Mouse (Mus musculus): ENCODE measurements around the gene Gba2. TPM values are rescaled to one million over a fixed set of nuclear protein-coding genes. Genes with fewer than 3 reads are reported as not detected.

The Gba2 gene
- polyA plus RNA-seq, 1 experiment from 2014 or later: 22.7 TPM

DNA sequence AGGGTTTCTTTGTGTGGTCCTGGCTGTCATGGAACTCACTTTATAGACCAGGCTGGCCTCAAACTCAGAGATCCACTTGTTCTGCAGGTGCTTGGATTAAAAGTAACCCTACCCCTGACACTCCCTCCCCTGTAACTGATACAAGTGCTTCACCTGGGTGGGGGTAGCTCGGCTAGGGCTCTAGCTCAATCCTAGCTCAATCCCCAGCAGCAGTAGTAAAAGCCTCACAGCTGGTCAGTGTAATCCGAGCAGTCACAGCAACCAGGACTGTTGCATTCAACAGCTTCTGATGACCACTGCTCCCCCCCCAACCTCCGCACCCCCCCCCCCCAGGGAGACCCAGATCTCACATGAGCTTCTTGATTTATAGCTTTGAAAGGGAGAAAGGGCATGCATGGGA lies 36.6 kb downstream of the Gba2 start:
- Histone ChIP-seq H3K9ac (no peak overlapping the region), H3K27me3 (no peaks in the 10 kb centered on the region)
- peak; percentile 75 for ATAC-seq (replicated peaks; ENCODE audit: low FRiP score)

DNA sequence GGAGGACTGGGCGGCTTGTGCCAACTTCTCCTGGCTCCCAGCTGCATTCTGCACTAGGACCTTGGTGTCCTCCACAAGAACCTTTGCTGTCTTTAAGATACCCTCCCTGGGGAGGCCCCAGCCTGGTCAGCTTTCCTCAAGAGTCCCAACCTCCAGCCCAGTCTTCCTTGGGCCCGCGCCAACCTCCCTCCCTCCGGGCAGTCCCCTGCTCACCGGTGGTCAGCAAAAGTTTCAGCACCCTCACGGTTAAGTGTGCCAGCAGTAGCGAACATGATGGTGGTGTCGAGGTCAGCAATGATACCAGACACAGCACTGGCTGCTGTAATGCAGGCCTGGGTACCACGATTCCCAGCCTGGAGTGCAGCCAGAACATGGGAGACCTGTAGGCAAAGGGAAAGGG lies 42.6 kb downstream of the Gba2 start:
- Histone ChIP-seq H3K27me3 (no peaks in the 10 kb centered on the region), H3K9me3 (replicated peaks) (no peaks in the 10 kb centered on the region), H3K4me3 (replicated peaks) (no peak overlapping the region), H3K27ac (no peak overlapping the region), H3K9ac (no peak overlapping the region), H3K36me3 (peaks cover 100% of the 10 kb centered on the region), H3K4me1 (no peaks in the 10 kb centered on the region), H3K4me2 (no peak overlapping the region)
- 92% methylated on average over 9 of the region's 9 CpGs for WGBS
- ATAC-seq (replicated peaks; ENCODE audit: low FRiP score): no peak

More for the DNA sequence above, 36.6 kb downstream of the Gba2 start:
- no peaks in the 10 kb centered on the region for H3K4me1 ChIP-seq
- H3K36me3 ChIP-seq: peaks cover 100% of the 10 kb centered on the region
- no peak overlapping the region for H3K4me3 ChIP-seq (replicated peaks)
- WGBS: 23% methylated on average over 3 of the region's 3 CpGs
- H3K4me2 ChIP-seq: no peak overlapping the region
- H3K27ac ChIP-seq: 0 out of 2 replicates have a peak overlapping the region, but pooled peaks have one; percentile 18
- no peaks in the 10 kb centered on the region for H3K9me3 ChIP-seq (replicated peaks)

GRCm38 (mm10) chr4:43535628-43536027 lies 43.0 kb downstream of the Gba2 start:
- peaks cover 98% of the 10 kb centered on the region for H3K36me3 ChIP-seq
- no peak overlapping the region for H3K4me3 ChIP-seq (replicated peaks)
- H3K4me1 ChIP-seq: no peaks in the 10 kb centered on the region
- no peak for ATAC-seq (replicated peaks; ENCODE audit: low FRiP score)
- H3K4me2 ChIP-seq: no peak overlapping the region
- no peaks in the 10 kb centered on the region for H3K27me3 ChIP-seq
- H3K27ac ChIP-seq: no peak overlapping the region
- no peaks in the 10 kb centered on the region for H3K9me3 ChIP-seq (replicated peaks)
- 92% methylated on average over 8 of the region's 8 CpGs for WGBS
- H3K9ac ChIP-seq: no peak overlapping the region

DNA sequence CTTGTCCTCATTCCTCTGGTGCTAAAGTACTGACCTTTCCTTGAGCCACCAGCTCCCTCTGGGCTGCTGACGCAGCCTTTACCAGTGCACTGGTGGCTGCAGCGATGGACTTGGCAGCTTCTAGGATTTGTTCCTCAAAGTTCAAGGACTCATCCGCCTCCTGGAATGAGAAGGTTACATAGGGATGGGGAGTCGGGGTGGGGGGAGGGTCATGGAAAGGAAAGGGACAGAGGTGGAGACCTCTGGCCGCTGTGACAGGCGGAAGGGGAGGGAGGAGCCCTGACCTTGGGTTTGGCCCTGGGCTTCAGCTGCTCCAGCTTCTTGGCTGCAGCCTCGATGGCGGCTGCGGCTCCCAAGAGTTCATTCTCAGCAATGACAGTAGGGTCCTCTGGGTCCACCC lies 45.4 kb downstream of the Gba2 start:
- no peak for ATAC-seq (replicated peaks; ENCODE audit: low FRiP score)
- no peak overlapping the region for H3K4me2 ChIP-seq

DNA sequence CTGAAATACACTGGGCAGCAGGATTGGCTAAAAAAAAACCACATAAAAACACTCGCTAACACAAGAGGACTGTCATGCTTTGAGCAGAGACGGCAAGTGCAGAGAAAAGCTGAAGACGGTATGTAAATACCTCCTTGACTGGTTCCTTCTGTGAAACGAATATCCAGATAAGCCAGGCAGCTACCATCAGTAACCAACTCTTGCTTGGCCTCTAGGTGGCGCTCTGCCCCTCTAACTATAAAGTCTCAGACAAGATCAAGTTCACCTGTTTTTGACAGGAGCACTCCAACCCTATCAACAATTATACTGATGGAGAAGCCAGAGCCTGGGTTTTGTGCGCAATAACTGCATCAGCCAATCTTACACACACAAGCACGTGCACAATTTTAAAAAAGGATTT lies 48.1 kb downstream of the Gba2 start:
- WGBS: 21% methylated on average over 7 of the region's 7 CpGs
- peak overlapping the region; percentile 54; the same call in 1 of the 2 replicates for H3K27ac ChIP-seq
- H3K9ac ChIP-seq: no peak overlapping the region
- peaks cover 48% of the 10 kb centered on the region for H3K36me3 ChIP-seq
- H3K9me3 ChIP-seq (replicated peaks): no peaks in the 10 kb centered on the region
- H3K27me3 ChIP-seq: peaks cover 8% of the 10 kb centered on the region; the same call in 1 of the 2 replicates
- no peak overlapping the region for H3K4me3 ChIP-seq (replicated peaks)
- H3K4me2 ChIP-seq: no peak overlapping the region
- ATAC-seq (replicated peaks; ENCODE audit: low FRiP score): 0 out of 2 replicates have a peak, but pooled peaks have one; percentile 31
- H3K4me1 ChIP-seq: 0 out of 2 replicates have a peak, but pooled peaks cover 5% of the 10 kb centered on the region

More for the DNA sequence above, 45.4 kb downstream of the Gba2 start:
- 0 out of 2 replicates have a peak, but pooled peaks cover 5% of the 10 kb centered on the region for H3K4me1 ChIP-seq
- 77% methylated on average over 9 of the region's 9 CpGs for WGBS
- no peaks in the 10 kb centered on the region for H3K27me3 ChIP-seq
- no peak overlapping the region for H3K27ac ChIP-seq
- H3K4me3 ChIP-seq (replicated peaks): no peak overlapping the region
- H3K9me3 ChIP-seq (replicated peaks): no peaks in the 10 kb centered on the region
- H3K36me3 ChIP-seq: peaks cover 75% of the 10 kb centered on the region
- H3K9ac ChIP-seq: no peak overlapping the region

GRCm38 (mm10) chr4:43530081-43530501 lies 48.6 kb downstream of the Gba2 start:
- H3K27ac ChIP-seq: peak overlapping the region; percentile 54; the same call in 1 of the 2 replicates
- no peak for ATAC-seq (replicated peaks; ENCODE audit: low FRiP score)

DNA sequence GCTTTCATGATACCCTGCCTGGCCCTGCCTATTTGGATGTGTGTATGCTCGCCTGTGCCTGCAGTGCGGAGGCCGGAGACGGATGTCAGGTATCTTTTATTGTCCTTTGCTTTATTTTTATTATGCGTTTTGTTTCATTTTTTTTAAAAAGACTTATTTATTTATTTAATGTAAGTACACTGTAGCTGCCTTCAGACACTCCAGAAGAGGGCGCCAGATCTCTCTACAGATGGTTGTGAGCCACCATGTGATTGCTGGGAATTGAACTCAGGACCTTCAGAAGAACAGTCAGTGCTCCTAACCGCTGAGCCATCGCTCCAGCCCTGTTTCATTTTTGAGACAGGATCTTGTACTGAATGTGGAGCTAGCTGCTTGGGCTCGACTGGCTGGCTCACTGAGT lies 50.2 kb downstream of the Gba2 start:
- Histone ChIP-seq H3K4me2 (no peak overlapping the region), H3K27me3 (peaks cover 24% of the 10 kb centered on the region), H3K4me3 (replicated peaks) (no peak overlapping the region), H3K27ac (no peak overlapping the region), H3K36me3 (peaks cover 27% of the 10 kb centered on the region), H3K4me1 (peaks cover 18% of the 10 kb centered on the region), H3K9ac (no peak overlapping the region), H3K9me3 (replicated peaks) (no peaks in the 10 kb centered on the region)
- no peak for ATAC-seq (replicated peaks; ENCODE audit: low FRiP score)
- 85% methylated on average over 9 of the region's 9 CpGs for WGBS

More at GRCm38 (mm10) chr4:43530081-43530501, 48.6 kb downstream of the Gba2 start:
- Histone ChIP-seq H3K4me2 (no peak overlapping the region), H3K27me3 (peaks cover 13% of the 10 kb centered on the region; the same call in 1 of the 2 replicates), H3K4me3 (replicated peaks) (no peak overlapping the region), H3K36me3 (peaks cover 43% of the 10 kb centered on the region), H3K4me1 (0 out of 2 replicates have a peak, but pooled peaks cover 5% of the 10 kb centered on the region), H3K9me3 (replicated peaks) (no peaks in the 10 kb centered on the region), H3K9ac (no peak overlapping the region)
- WGBS: 40% methylated on average over 8 of the region's 8 CpGs

DNA sequence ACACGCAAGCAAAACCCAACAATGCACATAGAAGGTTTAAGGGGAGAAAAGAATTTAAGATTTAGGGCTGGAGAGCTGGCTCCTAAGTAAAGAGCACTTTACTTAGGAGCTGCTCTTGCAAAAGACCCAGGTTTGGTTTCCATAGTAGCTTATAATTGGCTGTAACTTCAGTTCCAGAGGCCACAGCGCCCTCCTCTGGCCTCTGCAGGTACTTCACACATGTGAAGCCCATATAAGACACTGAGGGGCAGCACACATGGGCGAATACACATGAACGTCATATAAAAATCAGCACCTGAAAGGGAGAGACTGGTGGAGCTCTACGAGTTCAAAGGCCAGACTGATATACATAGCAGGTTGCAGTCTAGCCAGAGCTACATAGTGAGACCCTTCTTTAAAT lies 50.8 kb downstream of the Gba2 start:
- Histone ChIP-seq H3K4me1 (peaks cover 24% of the 10 kb centered on the region), H3K9me3 (replicated peaks) (no peaks in the 10 kb centered on the region), H3K9ac (no peak overlapping the region), H3K27ac (no peak overlapping the region), H3K36me3 (peaks cover 21% of the 10 kb centered on the region), H3K4me3 (replicated peaks) (no peak overlapping the region), H3K4me2 (no peak overlapping the region), H3K27me3 (peaks cover 30% of the 10 kb centered on the region)
- no peak for ATAC-seq (replicated peaks; ENCODE audit: low FRiP score)
- 68% methylated on average over 5 of the region's 5 CpGs for WGBS

DNA sequence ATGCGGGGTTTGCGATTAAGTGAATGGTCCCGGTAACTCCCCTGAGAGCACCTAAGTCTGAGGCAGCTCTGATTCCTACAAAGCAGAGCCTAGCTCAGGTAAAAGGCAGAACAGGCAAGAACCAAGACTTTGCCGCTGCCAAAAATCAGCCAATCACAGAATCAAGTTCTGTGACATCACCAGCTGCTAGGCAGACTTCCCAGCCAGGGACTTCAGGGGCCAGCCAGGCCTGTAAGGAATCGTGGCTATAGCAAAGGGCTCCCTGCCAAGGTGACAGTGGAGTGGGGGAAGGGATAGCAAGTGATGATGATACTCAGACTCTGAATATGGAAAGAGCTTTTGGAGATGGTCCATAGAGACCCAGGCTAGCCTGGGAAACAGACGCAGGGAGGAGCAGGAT lies 58.7 kb downstream of the Gba2 start:
- WGBS: 11% methylated on average over 6 of the region's 6 CpGs
- peak overlapping the region; percentile 83; the same call in 1 of the 2 replicates for H3K27ac ChIP-seq

DNA sequence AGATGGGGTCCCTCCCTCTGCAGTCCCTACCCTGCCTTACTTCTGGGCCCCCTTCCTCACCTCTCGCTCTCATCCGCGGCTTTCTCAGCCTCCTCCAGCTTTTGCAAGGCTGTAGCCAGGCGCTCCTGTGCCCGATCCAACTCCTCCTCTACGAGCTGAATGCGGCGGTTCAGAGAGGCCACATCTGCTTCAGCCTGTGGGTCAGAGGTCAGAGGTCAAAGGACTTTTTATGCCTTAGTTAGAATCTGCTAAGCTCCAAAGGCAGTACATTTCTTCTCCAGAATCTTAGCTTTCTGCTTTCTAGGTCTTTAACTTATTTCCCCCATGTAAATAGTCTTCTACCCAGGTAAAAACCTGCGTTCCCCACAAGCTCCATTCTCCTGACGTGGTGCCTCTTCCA lies 59.1 kb downstream of the Gba2 start:
- ATAC-seq (replicated peaks; ENCODE audit: low FRiP score): no peak
- Histone ChIP-seq H3K4me2 (peak overlapping the region; percentile 88), H3K9me3 (replicated peaks) (no peaks in the 10 kb centered on the region), H3K9ac (peak overlapping the region; percentile 19; the same call in 1 of the 2 replicates), H3K27ac (no peak overlapping the region), H3K36me3 (peaks cover 30% of the 10 kb centered on the region), H3K4me3 (replicated peaks) (peak overlapping the region; percentile 27), H3K27me3 (peaks cover 35% of the 10 kb centered on the region), H3K4me1 (peaks cover 60% of the 10 kb centered on the region)
- WGBS: 19% methylated on average over 10 of the region's 10 CpGs

More for the DNA sequence above, 58.7 kb downstream of the Gba2 start:
- Histone ChIP-seq H3K9me3 (replicated peaks) (no peaks in the 10 kb centered on the region), H3K4me3 (replicated peaks) (peak overlapping the region; percentile 27), H3K9ac (peak overlapping the region; percentile 19; the same call in 1 of the 2 replicates), H3K36me3 (peaks cover 30% of the 10 kb centered on the region), H3K27me3 (peaks cover 39% of the 10 kb centered on the region), H3K4me2 (peak overlapping the region; percentile 88), H3K4me1 (peaks cover 62% of the 10 kb centered on the region)
- ATAC-seq (replicated peaks; ENCODE audit: low FRiP score): peak; percentile 26; the same call in 1 of the 2 replicates

Data from kidney, embryonic 15.5 days (tissue).